Mouse (Mus musculus): ENCODE results near the gene Zfp113.

DNA sequence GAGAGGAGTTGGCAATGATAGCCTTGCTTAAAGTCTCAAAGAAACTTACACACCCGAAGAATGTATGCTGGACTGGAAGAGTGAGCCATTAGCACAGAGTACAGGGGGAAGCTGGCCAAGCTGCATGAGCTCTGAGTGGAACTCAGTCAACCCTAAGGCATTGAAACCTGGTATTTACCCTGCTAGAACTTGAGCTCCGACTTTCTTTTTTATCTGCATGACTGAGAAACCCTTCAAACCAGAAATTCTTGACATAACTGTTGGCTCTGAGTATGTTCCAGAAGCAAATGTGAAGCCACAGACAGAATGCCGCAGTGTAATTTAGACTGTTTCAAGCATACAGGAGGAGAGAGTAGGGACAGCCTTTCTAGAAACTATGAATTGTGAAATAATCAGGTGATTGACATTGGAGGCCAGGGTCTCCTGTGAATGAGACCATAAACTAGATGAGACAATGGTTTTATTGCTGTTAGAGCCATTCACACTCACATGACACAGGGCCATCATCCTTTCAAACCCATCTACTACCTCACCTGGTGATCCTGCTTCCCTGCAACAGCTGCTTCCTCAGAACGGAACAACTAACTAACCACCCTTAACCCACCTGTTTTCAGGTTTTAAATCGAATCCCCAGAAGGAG lies 23.0 kb downstream of the Zfp113 start:
- TF ChIP-seq CTCF (IDR thresholded peaks at IDR 0.05) (no peak), EP300 (IDR thresholded peaks at IDR 0.05) (peak; percentile 68)
